Mouse (Mus musculus) adrenal gland, postnatal 10 days (tissue): Measurements from ENCODE around the gene Arl6. TPM values are rescaled to one million over a fixed set of nuclear protein-coding genes. Genes with fewer than 3 reads are reported as not detected.

Experiments
- DNase-seq: peaks from one replicate; pipeline ENCODE4 v3.0.0; 2021; ENCODE audit warnings: mixed read lengths
- total RNA-seq, 2 experiments: library from RNA; stranded (reverse); gene quantifications; 2 replicates each; pipeline ENCODE4 v1.2.3; 2021

The Arl6 gene
- total RNA-seq, 2 experiments from 2014 or later, result 8.1 to 8.7 TPM

DNA sequence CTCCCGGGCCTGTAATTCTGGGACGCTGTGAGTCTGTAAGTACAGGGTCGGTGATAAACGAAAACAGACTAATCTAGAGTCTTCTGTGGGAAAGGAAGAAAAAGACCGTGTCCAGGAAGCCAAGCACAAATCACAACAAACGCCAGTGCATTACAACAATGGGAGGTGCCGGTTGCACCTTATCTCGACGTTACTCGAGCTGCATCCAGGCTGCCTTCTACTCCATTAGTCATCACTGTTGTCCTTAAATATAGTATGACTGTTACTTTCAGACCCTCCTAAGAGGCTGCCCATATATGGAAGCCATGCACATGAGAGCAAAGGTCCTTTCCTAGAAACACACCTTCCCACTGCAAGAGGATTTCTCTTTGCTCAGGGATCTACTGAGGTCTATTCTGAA lies 51.4 kb downstream of the Arl6 start:
- no peak for DNase-seq

- DNase-seq, result no peak
Measured at GRCm38 (mm10) chr16:59586911-59587310, 52.3 kb downstream of the Arl6 start.

DNA sequence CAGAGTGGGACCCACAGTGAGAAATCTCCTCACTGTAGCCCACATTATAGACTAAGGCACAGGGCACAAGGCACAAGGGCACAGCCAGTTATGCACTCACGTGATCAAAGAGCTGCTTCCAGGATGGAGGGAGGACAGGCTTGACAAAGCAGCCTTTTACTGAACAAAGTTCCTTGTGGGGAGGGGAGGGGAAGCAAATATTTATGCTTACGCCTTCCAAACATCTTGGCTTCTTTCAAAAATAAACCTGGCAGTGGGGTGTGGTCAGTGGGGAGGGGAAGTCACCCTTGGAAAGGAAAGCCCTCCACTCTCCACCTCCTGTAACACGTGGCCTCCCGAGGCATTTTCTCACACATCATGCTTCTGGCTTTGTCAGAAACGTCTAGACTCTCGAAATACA lies 52.9 kb downstream of the Arl6 start:
- DNase-seq, result no peak

- no peak for DNase-seq
Measured at GRCm38 (mm10) chr16:59585706-59586244, 53.4 kb downstream of the Arl6 start.

- DNase-seq, result peak; percentile 13
Measured at GRCm38 (mm10) chr16:59583515-59583914, 55.7 kb downstream of the Arl6 start.

GRCm38 (mm10) chr16:59579237-59579636 lies 60.0 kb downstream of the Arl6 start:
- DNase-seq, result no peak

- no peak for DNase-seq
Measured at GRCm38 (mm10) chr16:59573961-59574360, 65.2 kb downstream of the Arl6 start.

GRCm38 (mm10) chr16:59572685-59573084 lies 66.5 kb downstream of the Arl6 start:
- no peak for DNase-seq

- no peak for DNase-seq
Measured at GRCm38 (mm10) chr16:59570807-59571206, 68.4 kb downstream of the Arl6 start.

- no peak for DNase-seq
Measured at GRCm38 (mm10) chr16:59569837-59570236, 69.4 kb downstream of the Arl6 start.

DNA sequence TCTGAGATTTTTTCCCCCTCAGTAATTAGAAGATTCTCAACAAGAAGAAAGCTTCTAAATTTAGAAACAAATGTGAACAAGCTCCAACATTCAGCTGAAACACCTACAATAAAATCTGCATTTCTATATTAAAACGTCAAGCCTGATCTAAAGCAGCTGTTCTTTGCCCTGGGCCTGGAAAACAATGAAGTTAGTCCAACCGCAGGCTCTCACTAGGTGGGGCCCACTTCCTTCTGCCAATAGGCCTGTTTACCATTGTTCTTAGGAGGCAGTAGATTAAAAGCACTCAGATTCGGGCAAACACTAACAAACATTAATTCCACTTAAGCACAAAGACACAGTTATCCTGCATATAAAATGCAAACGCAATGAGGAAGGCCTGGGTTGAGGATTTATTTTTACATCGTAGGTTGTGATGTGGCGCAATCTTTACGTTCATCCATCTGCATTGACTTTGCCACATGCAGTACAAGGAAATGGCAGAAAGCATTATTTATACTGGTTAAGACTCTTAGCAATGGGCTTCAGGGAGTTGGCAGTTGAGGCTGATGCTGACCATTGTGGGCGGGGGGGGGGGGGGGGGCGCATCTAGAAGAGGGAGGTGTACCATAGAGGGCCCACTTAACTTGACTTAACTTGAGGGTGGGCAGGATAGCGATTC lies 71.3 kb downstream of the Arl6 start:
- no peak for DNase-seq

DNA sequence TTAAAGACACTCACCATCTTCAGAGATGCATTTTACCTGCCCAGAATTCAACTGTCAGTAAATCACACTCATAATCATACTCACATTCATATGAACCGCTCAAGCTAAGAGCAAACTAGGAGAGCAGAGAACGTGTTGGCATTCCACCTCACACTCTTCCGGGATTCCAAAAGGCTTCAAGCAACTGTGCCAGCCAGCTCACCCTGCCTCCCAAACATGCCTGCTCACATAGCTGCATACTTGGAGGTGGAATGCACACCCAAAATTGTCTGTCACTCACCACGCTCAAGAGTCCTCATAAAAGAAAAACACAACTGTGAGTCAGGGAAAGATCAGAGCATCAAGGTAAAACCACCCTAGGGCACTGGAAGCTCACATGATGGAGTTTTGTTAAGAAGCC lies 72.8 kb downstream of the Arl6 start:
- no peak for DNase-seq

- no peak for DNase-seq
Measured at GRCm38 (mm10) chr16:59565631-59566030, 73.6 kb downstream of the Arl6 start.

- DNase-seq, result no peak
Measured at GRCm38 (mm10) chr16:59564025-59564424, 75.2 kb downstream of the Arl6 start.

Other genes starting within 250 kb of the Arl6 start
- gene Gabrr3, start 232.1 kb downstream of the Arl6 start, total RNA-seq, result not detected
- 10 to 100 TPM; 17.6 to 25.0 TPM for gene Riox2, start 167.6 kb downstream of the Arl6 start, total RNA-seq
- gene Crybg3, start 38.4 kb downstream of the Arl6 start, total RNA-seq, result 10 to 100 TPM; 16.3 to 19.3 TPM